Mouse (Mus musculus) ovary, postnatal 36 days (tissue): ENCODE data around the gene Plppr1.

Experiments used
- DNase-seq: peaks from one replicate; pipeline ENCODE4 v3.0.0; 2022; ENCODE audit warnings: low spot score, mixed read lengths

Gene Plppr1

GRCm38 (mm10) chr4:49118842-49119241, 59.8 kb downstream of the Plppr1 start:
- DNase-seq: no peak

- no peak for DNase-seq
Observed at GRCm38 (mm10) chr4:49144798-49145197, 85.7 kb downstream of the Plppr1 start.

- no peak for DNase-seq
Observed at GRCm38 (mm10) chr4:49148775-49149174, 89.7 kb downstream of the Plppr1 start.

GRCm38 (mm10) chr4:49149251-49149650, 90.2 kb downstream of the Plppr1 start:
- DNase-seq: no peak

GRCm38 (mm10) chr4:49153849-49154248, 94.8 kb downstream of the Plppr1 start:
- DNase-seq: peak; percentile 20

GRCm38 (mm10) chr4:49156781-49157180, 97.7 kb downstream of the Plppr1 start:
- DNase-seq: no peak

GRCm38 (mm10) chr4:49163285-49163684, 104.2 kb downstream of the Plppr1 start:
- no peak for DNase-seq

- no peak for DNase-seq
Observed at GRCm38 (mm10) chr4:49166391-49166790, 107.3 kb downstream of the Plppr1 start.

GRCm38 (mm10) chr4:49167030-49167429, 108.0 kb downstream of the Plppr1 start:
- DNase-seq: no peak

GRCm38 (mm10) chr4:49169498-49169897, 110.4 kb downstream of the Plppr1 start:
- DNase-seq: no peak

- no peak for DNase-seq
Observed at GRCm38 (mm10) chr4:49178101-49178500, 119.0 kb downstream of the Plppr1 start.

- no peak for DNase-seq
Observed at GRCm38 (mm10) chr4:49178891-49179290, 119.8 kb downstream of the Plppr1 start.

- DNase-seq: no peak
Observed at GRCm38 (mm10) chr4:49179471-49180181, 120.6 kb downstream of the Plppr1 start.

GRCm38 (mm10) chr4:49189991-49190526, 131.0 kb downstream of the Plppr1 start:
- no peak for DNase-seq

GRCm38 (mm10) chr4:49197125-49197747, 138.2 kb downstream of the Plppr1 start:
- no peak for DNase-seq

- no peak for DNase-seq
Observed at GRCm38 (mm10) chr4:49210457-49210856, 151.4 kb downstream of the Plppr1 start.

GRCm38 (mm10) chr4:49211582-49211981, 152.5 kb downstream of the Plppr1 start:
- no peak for DNase-seq

GRCm38 (mm10) chr4:49212616-49213544, 153.8 kb downstream of the Plppr1 start:
- no peak for DNase-seq

GRCm38 (mm10) chr4:49214341-49214740, 155.3 kb downstream of the Plppr1 start:
- DNase-seq: no peak

GRCm38 (mm10) chr4:49223501-49223900, 164.4 kb downstream of the Plppr1 start:
- no peak for DNase-seq

GRCm38 (mm10) chr4:49225021-49225420, 165.9 kb downstream of the Plppr1 start:
- DNase-seq: peak; percentile 4
